Mouse (Mus musculus) erythroblast, embryonic 14.5 days (primary cell): ENCODE measurements around the gene Plekhg3.

Source experiments
- GATA1 ChIP-seq: IDR thresholded peaks from 2 replicates; pipeline ENCODE4 v1.6.1; 2012; ENCODE audit warnings: low read length, inconsistent platforms, mixed read lengths
- TAL1 ChIP-seq: IDR thresholded peaks from 3 replicates; pipeline ENCODE4 v1.6.1; 2012; ENCODE audit warnings: low read length, inconsistent platforms, mixed read lengths

- TF ChIP-seq GATA1, result no peak
- TF ChIP-seq TAL1, result no peak
Measured at GRCm38 (mm10) chr12:76512731-76513130, 18.0 kb upstream of the Plekhg3 start.
